Mouse (Mus musculus) hindbrain, embryonic 15.5 days (tissue): ENCODE data around the gene Bend3. TPM values are rescaled to one million over a fixed set of nuclear protein-coding genes. Genes with fewer than 3 reads are reported as not detected.
A peak's percentile ranks its signal among the peaks of the same experiment; 100 is the strongest.

Source experiments
- ATAC-seq: fragments of 200-750 bp; cut with Nextera tagmentation; 2 replicates; pipeline ENCODE4 v1.8.0; 2017; ENCODE audit warnings: low read depth, moderate number of reproducible peaks, moderate TSS enrichment; ENCODE audit not compliant: low FRiP score
- H3K27ac ChIP-seq: fragments of 300-500 bp; sonication (generic); replicated peaks from 2 replicates; pipeline ENCODE4 v1.5.1; 2015; ENCODE audit warnings: mild to moderate bottlenecking, inconsistent platforms
- H3K27me3 ChIP-seq: fragments of 300-500 bp; sonication (generic); 2 replicates; pipeline ENCODE4 v1.6.1; 2015; ENCODE audit warnings: control low read depth, inconsistent platforms
- H3K36me3 ChIP-seq: fragments of 300-500 bp; sonication (generic); 2 replicates; pipeline ENCODE4 v1.6.1; 2015; ENCODE audit warnings: control low read depth, inconsistent platforms
- H3K4me1 ChIP-seq: fragments of 300-500 bp; sonication (generic); replicated peaks from 2 replicates; pipeline ENCODE4 v1.6.1; 2015; ENCODE audit warnings: control low read depth, inconsistent platforms
- H3K4me2 ChIP-seq: fragments of 300-500 bp; sonication (generic); 2 replicates; pipeline ENCODE4 v1.6.1; 2015; ENCODE audit warnings: moderate library complexity, mild to moderate bottlenecking, inconsistent platforms
- H3K4me3 ChIP-seq: fragments of 300-500 bp; sonication (generic); 2 replicates; pipeline ENCODE4 v1.5.1; 2015; ENCODE audit warnings: mild to moderate bottlenecking, inconsistent platforms
- H3K9ac ChIP-seq: fragments of 300-500 bp; sonication (generic); 2 replicates; pipeline ENCODE4 v1.6.1; 2015; ENCODE audit warnings: inconsistent platforms
- H3K9me3 ChIP-seq: fragments of 300-500 bp; sonication (generic); 2 replicates; pipeline ENCODE4 v1.6.1; 2016; ENCODE audit warnings: control low read depth, inconsistent platforms
- WGBS: fragments of 180-500 bp; shearing (Covaris S2); methylation state at CpG from one replicate; pipeline ENCODE4 v1.1.7; 2015; 5-methylcytosine and 5-hydroxymethylcytosine counted together
- polyA plus RNA-seq: library from polyadenylated mRNA; unstranded; fragments of >200 nt; fragmentation: Nextera tagmentation; extraction: Ambion mirVana; gene quantifications from 2 replicates; pipeline ENCODE4 v1.2.1, GENCODE M21; 2015

The Bend3 gene
- polyA plus RNA-seq, 1 experiment from 2014 or later = 4.3 TPM

DNA sequence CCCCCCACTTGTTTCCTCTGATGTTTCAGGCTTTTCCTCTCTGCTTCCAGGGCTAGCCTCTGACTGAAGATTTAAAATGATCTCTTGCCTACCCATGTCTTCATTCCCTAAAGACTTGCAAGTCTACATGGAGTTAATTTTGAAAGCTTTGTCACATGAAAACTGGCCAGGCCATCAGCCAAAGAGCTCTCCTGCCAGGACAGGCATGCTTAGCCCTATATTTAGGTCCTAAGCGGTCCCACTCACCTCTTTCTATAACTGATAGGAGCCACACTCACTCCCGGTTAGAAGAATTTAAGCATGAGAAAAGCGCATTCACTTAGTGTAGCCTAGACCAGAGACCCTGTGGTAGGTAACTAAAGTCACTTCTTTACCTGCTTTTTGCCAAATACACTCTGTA, 24.0 kb upstream of the Bend3 start:
- no peak for ATAC-seq
- no peak overlapping the region for H3K4me3 ChIP-seq
- no peak overlapping the region for H3K4me2 ChIP-seq
- H3K9me3 ChIP-seq = no peaks in the 10 kb centered on the region
- H3K27me3 ChIP-seq = no peaks in the 10 kb centered on the region
- H3K36me3 ChIP-seq = no peaks in the 10 kb centered on the region
- H3K4me1 ChIP-seq = peaks cover 14% of the 10 kb centered on the region
- no peak overlapping the region for H3K9ac ChIP-seq
- no peak overlapping the region for H3K27ac ChIP-seq
- 95% methylated on average over 3 of the region's 3 CpGs for WGBS

- Histone ChIP-seq H3K27ac (no peak overlapping the region), H3K4me2 (no peak overlapping the region), H3K4me3 (no peak overlapping the region), H3K9me3 (no peaks in the 10 kb centered on the region), H3K27me3 (no peaks in the 10 kb centered on the region), H3K36me3 (no peaks in the 10 kb centered on the region), H3K9ac (no peak overlapping the region), H3K4me1 (no peaks in the 10 kb centered on the region)
- ATAC-seq = no peak
- WGBS = 89% methylated on average over 5 of the region's 5 CpGs
These were observed 15.8 kb upstream of the Bend3 start for GRCm38 (mm10) chr10:43462821-43463220.

DNA sequence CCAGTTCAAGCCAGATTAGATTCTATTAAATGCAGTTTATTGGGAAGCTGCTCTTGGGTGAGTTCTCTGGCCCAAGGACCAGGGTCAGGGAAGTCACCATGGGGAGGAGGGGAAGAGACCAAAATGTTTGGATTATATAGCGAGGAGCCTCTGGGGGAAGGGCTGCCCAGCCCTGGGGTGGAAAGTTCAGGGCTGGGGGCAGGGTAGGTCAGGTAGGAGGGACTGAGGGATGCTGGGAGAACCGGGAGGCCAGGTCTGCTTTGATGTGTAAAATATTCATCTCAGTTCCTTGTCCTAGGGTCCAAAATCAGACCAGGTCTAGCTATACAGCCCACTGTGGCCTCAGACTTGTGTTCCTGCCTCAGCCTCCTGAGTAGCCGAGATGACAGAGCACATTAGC, 15.4 kb upstream of the Bend3 start:
- no peak overlapping the region for H3K4me3 ChIP-seq
- no peak for ATAC-seq
- H3K9ac ChIP-seq = no peak overlapping the region
- no peaks in the 10 kb centered on the region for H3K27me3 ChIP-seq
- H3K36me3 ChIP-seq = no peaks in the 10 kb centered on the region
- no peak overlapping the region for H3K4me2 ChIP-seq
- H3K27ac ChIP-seq = no peak overlapping the region
- WGBS = 71% methylated on average over 3 of the region's 3 CpGs
- H3K9me3 ChIP-seq = no peaks in the 10 kb centered on the region
- H3K4me1 ChIP-seq = no peaks in the 10 kb centered on the region

DNA sequence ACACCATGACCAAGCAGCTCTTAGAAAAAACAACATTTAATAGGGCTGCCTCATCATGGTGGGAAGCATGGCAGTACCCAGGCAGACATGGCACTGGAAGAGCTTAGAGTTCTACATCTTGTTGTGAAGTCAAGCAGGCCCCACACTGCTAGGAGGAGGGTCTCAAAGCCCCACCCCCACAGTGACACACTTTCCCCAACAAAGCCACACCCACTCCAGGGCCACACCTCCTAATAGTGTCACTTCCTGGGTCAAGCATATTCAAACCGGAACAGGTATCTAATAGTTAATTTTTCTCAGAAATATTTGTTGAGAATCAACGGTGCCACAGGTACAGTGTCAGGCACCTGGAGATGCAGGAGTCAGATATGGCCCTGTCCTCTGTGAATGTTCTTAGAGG, 12.4 kb upstream of the Bend3 start:
- no peak overlapping the region for H3K27ac ChIP-seq
- no peak for ATAC-seq
- H3K4me3 ChIP-seq = no peak overlapping the region
- H3K27me3 ChIP-seq = no peaks in the 10 kb centered on the region
- H3K9me3 ChIP-seq = no peaks in the 10 kb centered on the region
- no peaks in the 10 kb centered on the region for H3K4me1 ChIP-seq
- 93% methylated on average over 2 of the region's 2 CpGs for WGBS
- no peak overlapping the region for H3K4me2 ChIP-seq
- no peaks in the 10 kb centered on the region for H3K36me3 ChIP-seq
- H3K9ac ChIP-seq = no peak overlapping the region

DNA sequence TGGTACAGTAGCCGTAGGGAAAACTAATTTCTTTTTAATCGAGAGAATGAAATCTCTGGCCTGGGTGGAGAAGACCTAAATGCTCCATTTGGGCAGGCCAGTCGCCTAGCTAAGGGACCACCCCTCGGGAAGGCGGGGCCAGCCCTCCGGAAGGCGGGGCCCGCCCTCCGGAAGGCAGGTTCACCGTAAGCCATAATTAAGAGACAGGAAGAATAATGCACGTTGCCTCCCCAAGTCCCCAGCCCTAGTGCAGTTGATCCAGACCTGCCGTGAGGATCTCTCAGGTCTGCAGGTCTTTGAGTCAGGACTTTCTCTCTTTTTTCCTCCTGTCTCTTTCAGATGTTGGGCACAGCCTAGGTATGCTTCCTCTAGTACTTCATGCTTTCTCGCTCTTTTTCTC, 11.0 kb upstream of the Bend3 start:
- H3K27ac ChIP-seq = no peak overlapping the region
- H3K9me3 ChIP-seq = no peaks in the 10 kb centered on the region
- no peak overlapping the region for H3K9ac ChIP-seq
- ATAC-seq = no peak
- no peaks in the 10 kb centered on the region for H3K27me3 ChIP-seq
- no peak overlapping the region for H3K4me2 ChIP-seq
- WGBS = 35% methylated on average over 13 of the region's 13 CpGs
- no peak overlapping the region for H3K4me3 ChIP-seq
- no peaks in the 10 kb centered on the region for H3K36me3 ChIP-seq
- no peaks in the 10 kb centered on the region for H3K4me1 ChIP-seq

DNA sequence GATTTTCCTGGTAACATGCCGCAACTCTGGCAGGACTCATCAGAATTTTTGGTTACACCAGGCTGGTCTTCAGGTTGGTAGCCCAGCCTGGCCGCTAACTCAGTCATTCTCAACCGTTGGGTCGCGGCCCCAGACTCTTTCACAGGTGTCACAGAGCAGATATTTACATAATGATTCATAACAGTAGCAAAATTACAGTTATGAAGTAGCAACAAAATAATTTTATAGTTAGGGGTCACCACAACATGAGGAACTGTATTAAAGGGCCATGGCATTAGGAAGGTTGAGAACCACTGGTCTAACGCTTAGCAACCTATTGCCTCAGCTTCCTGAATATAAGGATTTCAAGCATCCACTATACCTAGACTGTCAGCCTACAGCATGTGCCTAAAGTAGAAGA, 10.3 kb upstream of the Bend3 start:
- no peak for ATAC-seq
- no peaks in the 10 kb centered on the region for H3K9me3 ChIP-seq
- no peak overlapping the region for H3K9ac ChIP-seq
- no peak overlapping the region for H3K4me2 ChIP-seq
- no peaks in the 10 kb centered on the region for H3K27me3 ChIP-seq
- no peaks in the 10 kb centered on the region for H3K4me1 ChIP-seq
- H3K4me3 ChIP-seq = no peak overlapping the region
- no peak overlapping the region for H3K27ac ChIP-seq
- no peaks in the 10 kb centered on the region for H3K36me3 ChIP-seq
- WGBS = 95% methylated on average over 6 of the region's 6 CpGs

DNA sequence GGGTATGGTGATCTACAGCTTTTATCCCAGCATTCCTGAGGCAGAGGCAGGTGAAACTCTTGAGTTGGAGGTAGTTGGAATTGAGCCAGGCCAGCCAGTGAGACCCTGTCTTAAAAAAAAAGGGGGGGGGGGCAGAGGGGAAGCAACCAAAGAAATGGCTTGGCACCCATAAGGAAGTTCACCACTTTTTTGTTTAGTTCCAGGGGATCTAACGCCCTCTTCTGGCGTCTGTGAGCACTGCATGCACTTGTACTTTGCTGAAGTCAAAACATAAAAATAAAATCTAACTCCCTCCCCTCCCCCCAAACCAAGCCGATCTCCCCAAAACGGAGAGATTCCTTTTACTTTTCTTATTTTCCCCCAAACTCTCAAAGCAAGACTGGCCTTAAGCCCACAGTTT, 3.3 kb upstream of the Bend3 start:
- Histone ChIP-seq H3K4me3 (no peak overlapping the region), H3K4me1 (peaks cover 18% of the 10 kb centered on the region), H3K27me3 (no peaks in the 10 kb centered on the region), H3K4me2 (no peak overlapping the region), H3K27ac (no peak overlapping the region), H3K36me3 (no peaks in the 10 kb centered on the region), H3K9me3 (no peaks in the 10 kb centered on the region), H3K9ac (no peak overlapping the region)
- 55% methylated on average over 4 of the region's 4 CpGs for WGBS
- no peak for ATAC-seq

GRCm38 (mm10) chr10:43477459-43477858, 1.2 kb upstream of the Bend3 start:
- H3K27me3 ChIP-seq = no peaks in the 10 kb centered on the region
- 0 out of 2 replicates have a peak overlapping the region, but pooled peaks have one; percentile 97 for H3K27ac ChIP-seq
- peak overlapping the region; percentile 11; the same call in 1 of the 2 replicates for H3K9ac ChIP-seq
- H3K36me3 ChIP-seq = no peaks in the 10 kb centered on the region
- H3K4me3 ChIP-seq = peak overlapping the region; percentile 86
- no peaks in the 10 kb centered on the region for H3K9me3 ChIP-seq
- peak overlapping the region; percentile 95 for H3K4me2 ChIP-seq
- peaks cover 26% of the 10 kb centered on the region for H3K4me1 ChIP-seq
- WGBS = 4% methylated on average over 9 of the region's 9 CpGs
- no peak for ATAC-seq

DNA sequence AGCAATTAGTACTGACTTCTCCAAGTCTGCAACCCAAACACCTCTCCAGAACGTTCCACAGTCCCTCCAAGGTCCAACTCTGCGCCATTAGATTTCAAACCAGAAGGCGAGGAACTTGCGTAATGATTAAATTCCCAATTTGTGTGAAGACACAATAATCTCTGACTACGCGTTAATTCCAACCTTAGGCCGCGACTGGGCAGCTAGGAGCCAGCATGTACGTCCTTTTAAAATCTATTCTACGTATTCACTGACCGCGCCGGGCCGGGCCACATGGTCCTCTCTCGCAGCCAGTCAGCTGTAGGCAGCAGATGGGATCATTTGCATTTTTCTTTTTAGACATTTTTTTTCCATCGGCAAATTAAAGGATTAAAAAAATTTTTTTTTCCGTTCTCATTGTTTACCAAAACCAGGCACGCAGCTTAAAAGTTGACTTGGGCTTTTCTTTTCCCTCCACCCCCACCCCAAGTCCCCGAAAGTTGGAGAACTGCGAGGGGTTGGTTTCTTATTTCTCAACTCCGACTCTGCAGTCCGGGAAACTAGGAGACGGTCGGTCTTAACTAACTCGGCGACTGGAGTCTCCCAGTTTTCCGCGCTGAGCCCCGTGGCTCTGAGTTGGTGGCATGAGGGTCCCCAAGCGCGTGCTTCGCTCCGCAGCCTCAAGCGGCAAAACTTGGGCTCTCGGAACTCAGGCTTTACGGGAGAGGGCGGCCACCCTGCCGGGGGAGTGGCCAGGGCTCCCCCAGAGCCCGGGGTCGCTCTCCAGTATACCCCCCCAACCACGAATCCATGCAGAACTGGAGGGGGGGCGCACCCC, 558 bp upstream of the Bend3 start:
- WGBS = under 1% methylated on average over 42 of the region's 42 CpGs
- Histone ChIP-seq H3K36me3 (no peaks in the 10 kb centered on the region), H3K4me1 (peaks cover 30% of the 10 kb centered on the region), H3K9ac (peak overlapping the region; percentile 90), H3K27me3 (no peaks in the 10 kb centered on the region), H3K4me3 (peak overlapping the region; percentile 86), H3K27ac (peak overlapping the region; percentile 97), H3K4me2 (peak overlapping the region; percentile 95), H3K9me3 (no peaks in the 10 kb centered on the region)
- ATAC-seq = peak; percentile 36

DNA sequence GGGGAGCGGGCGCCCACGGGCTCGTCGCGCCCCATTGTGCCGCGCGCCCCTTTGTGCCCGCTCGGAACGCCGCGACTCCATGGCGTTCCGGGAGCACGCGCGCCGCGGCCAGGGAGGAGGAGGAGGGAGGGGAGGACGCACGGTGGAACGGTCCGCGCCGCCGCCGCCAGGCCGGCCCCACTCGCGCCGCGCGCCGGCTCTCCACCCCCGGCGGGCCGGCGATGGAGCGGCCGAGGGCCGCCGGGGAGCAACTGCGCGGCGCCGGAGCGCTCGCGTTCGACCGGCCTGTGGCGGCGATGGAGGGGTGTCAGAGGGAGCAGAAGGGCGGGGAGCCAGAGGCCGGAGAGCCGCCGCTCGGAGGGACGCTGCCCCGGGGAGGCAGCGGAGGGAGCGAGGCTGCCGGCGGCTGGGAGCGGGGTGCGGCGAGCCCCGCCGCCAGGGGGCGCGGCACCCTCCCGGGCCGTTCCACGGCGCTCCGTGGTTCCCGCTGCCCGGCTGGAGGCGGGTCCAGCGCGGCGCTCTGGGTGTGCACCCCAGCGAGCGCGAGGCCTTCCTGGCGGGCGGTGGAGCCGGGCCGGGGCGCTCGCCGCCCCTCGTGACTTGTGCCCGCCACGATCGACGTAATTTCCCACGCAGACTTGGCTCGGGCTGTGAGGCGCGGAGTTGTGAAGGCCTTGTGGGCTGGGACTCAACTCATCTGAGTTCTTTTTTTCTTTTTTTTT, 966 bp downstream of the Bend3 start:
- Histone ChIP-seq H3K4me1 (peaks cover 38% of the 10 kb centered on the region), H3K4me2 (peak overlapping the region; percentile 95), H3K27ac (peak overlapping the region; percentile 97), H3K4me3 (peak overlapping the region; percentile 86), H3K36me3 (no peaks in the 10 kb centered on the region), H3K9me3 (no peaks in the 10 kb centered on the region), H3K9ac (peak overlapping the region; percentile 90), H3K27me3 (no peaks in the 10 kb centered on the region)
- peak; percentile 86 for ATAC-seq
- WGBS = under 1% methylated on average over 95 of the region's 103 CpGs

DNA sequence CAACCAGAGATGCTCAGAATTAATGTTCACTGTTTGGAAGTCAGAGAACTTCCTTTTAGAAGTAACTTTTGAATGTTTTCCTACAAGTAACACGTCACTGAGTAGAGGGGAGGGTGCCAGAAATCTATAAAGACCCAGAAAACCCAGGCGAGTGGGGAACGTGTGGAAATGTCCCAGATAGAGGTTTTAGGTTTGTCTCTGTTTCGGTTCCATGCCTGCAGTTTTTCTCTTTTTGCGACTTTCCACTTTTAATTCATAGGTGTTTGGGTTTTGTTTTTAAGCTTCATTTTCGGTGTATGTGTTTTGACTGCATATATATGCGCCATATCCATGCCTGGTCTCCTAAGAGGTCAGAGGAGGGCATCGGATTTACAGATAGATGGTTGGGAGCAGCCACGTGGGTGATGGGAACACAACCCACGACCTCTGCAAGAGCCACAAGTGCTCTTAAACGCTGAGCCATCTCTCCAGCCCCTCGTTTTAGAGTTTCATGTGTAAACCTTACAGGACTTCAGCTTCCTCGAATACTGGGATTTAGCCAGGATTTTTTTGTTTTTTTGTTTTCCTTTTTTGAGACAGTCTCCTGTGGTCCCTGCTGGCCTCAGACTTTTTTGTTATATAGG, 1.7 kb downstream of the Bend3 start:
- H3K4me3 ChIP-seq = peak overlapping the region; percentile 86
- ATAC-seq = no peak
- H3K4me1 ChIP-seq = peaks cover 38% of the 10 kb centered on the region
- peak overlapping the region; percentile 95 for H3K4me2 ChIP-seq
- no peaks in the 10 kb centered on the region for H3K27me3 ChIP-seq
- 3% methylated on average over 13 of the region's 13 CpGs for WGBS
- peak overlapping the region; percentile 90 for H3K9ac ChIP-seq
- H3K9me3 ChIP-seq = no peaks in the 10 kb centered on the region
- peak overlapping the region; percentile 97 for H3K27ac ChIP-seq
- no peaks in the 10 kb centered on the region for H3K36me3 ChIP-seq

- Histone ChIP-seq H3K27me3 (no peaks in the 10 kb centered on the region), H3K36me3 (no peaks in the 10 kb centered on the region), H3K4me1 (peaks cover 38% of the 10 kb centered on the region), H3K4me3 (no peak overlapping the region), H3K27ac (no peak overlapping the region), H3K9ac (no peak overlapping the region), H3K4me2 (no peak overlapping the region; the same call in 1 of the 2 replicates), H3K9me3 (no peaks in the 10 kb centered on the region)
- 44% methylated on average over 4 of the region's 4 CpGs for WGBS
- ATAC-seq = no peak
These were observed 2.5 kb downstream of the Bend3 start for GRCm38 (mm10) chr10:43481179-43481578.
